Mouse (Mus musculus) kidney, embryonic 15.5 days (tissue): Measurements from ENCODE around the gene Chst10. TPM values are rescaled to one million over a fixed set of nuclear protein-coding genes. Genes with fewer than 3 reads are reported as not detected.

Experiments
- ATAC-seq: fragments of 200-750 bp; cut with Nextera tagmentation; replicated peaks from 2 replicates; pipeline ENCODE4 v1.8.0; 2017; ENCODE audit warnings: moderate TSS enrichment; ENCODE audit not compliant: low FRiP score
- H3K27ac ChIP-seq: fragments of 300-500 bp; sonication (generic); 2 replicates; pipeline ENCODE4 v1.5.1; 2015; ENCODE audit warnings: mild to moderate bottlenecking, inconsistent platforms
- H3K27me3 ChIP-seq: fragments of 300-500 bp; sonication (generic); 2 replicates; pipeline ENCODE4 v1.6.1; 2015; ENCODE audit warnings: inconsistent platforms
- H3K36me3 ChIP-seq: fragments of 300-500 bp; sonication (generic); 2 replicates; pipeline ENCODE4 v1.6.1; 2015; ENCODE audit warnings: inconsistent platforms
- H3K4me1 ChIP-seq: fragments of 300-500 bp; sonication (generic); 2 replicates; pipeline ENCODE4 v1.6.1; 2015; ENCODE audit warnings: inconsistent platforms
- H3K4me2 ChIP-seq: fragments of 300-500 bp; sonication (generic); 2 replicates; pipeline ENCODE4 v1.6.1; 2015; ENCODE audit warnings: moderate library complexity, mild to moderate bottlenecking, inconsistent platforms
- H3K4me3 ChIP-seq: fragments of 300-500 bp; sonication (generic); replicated peaks from 2 replicates; pipeline ENCODE4 v1.5.1; 2015; ENCODE audit warnings: mild to moderate bottlenecking, inconsistent platforms
- H3K9ac ChIP-seq: fragments of 300-500 bp; sonication (generic); 2 replicates; pipeline ENCODE4 v1.6.1; 2015; ENCODE audit warnings: mild to moderate bottlenecking, inconsistent platforms
- H3K9me3 ChIP-seq: fragments of 300-500 bp; sonication (generic); replicated peaks from 2 replicates; pipeline ENCODE4 v1.6.1; 2016; ENCODE audit warnings: inconsistent platforms
- WGBS: fragments of 180-500 bp; shearing (Covaris S2); methylation state at CpG from one replicate; pipeline ENCODE4 v1.1.7; 2015; ENCODE audit warnings: mixed read lengths; 5-methylcytosine and 5-hydroxymethylcytosine counted together
- polyA plus RNA-seq: library from polyadenylated mRNA; unstranded; fragments of >200 nt; fragmentation: Nextera tagmentation; extraction: Ambion mirVana; gene quantifications from 2 replicates; pipeline ENCODE4 v1.2.1, GENCODE M21; 2015

Gene Chst10
- polyA plus RNA-seq, 1 experiment from 2014 or later: 4.8 TPM

GRCm38 (mm10) chr1:38836477-38836872, 61.5 kb downstream of the Chst10 start, which contains the start of gene Lonrf2:
Gene Lonrf2 (minus strand): TSS chr1:38836711.
- peaks cover 4% of the 10 kb centered on the region; the same call in 1 of the 2 replicates for H3K36me3 ChIP-seq
- H3K27me3 ChIP-seq: peaks cover 41% of the 10 kb centered on the region
- H3K27ac ChIP-seq: 0 out of 2 replicates have a peak within 1 kb of the TSS, but pooled peaks have one; percentile 10
- peak within 1 kb of the TSS; percentile 61 for H3K9ac ChIP-seq
- ATAC-seq: peak; percentile 83
- under 1% methylated on average over 47 of the region's 47 CpGs for WGBS
- peak within 1 kb of the TSS; percentile 100 for H3K4me2 ChIP-seq
- peaks cover 11% of the 10 kb centered on the region for H3K4me1 ChIP-seq
- peak within 1 kb of the TSS; percentile 58 for H3K4me3 ChIP-seq
- H3K9me3 ChIP-seq: no peaks in the 10 kb centered on the region

- Histone ChIP-seq H3K27ac (0 out of 2 replicates have a peak overlapping the region, but pooled peaks have one; percentile 10), H3K4me2 (peak overlapping the region; percentile 100), H3K9me3 (no peaks in the 10 kb centered on the region), H3K36me3 (peaks cover 4% of the 10 kb centered on the region; the same call in 1 of the 2 replicates), H3K9ac (peak overlapping the region; percentile 61), H3K27me3 (peaks cover 41% of the 10 kb centered on the region), H3K4me3 (peak overlapping the region; percentile 58), H3K4me1 (peaks cover 11% of the 10 kb centered on the region)
- WGBS: 2% methylated on average over 103 of the region's 103 CpGs
- peak; percentile 86 for ATAC-seq
These were observed 62.1 kb downstream of the Chst10 start for GRCm38 (mm10) chr1:38835568-38836476.

GRCm38 (mm10) chr1:38834899-38835298, 63.1 kb downstream of the Chst10 start:
- Histone ChIP-seq H3K4me1 (peaks cover 11% of the 10 kb centered on the region), H3K9me3 (no peaks in the 10 kb centered on the region), H3K9ac (no peak overlapping the region), H3K36me3 (peaks cover 4% of the 10 kb centered on the region; the same call in 1 of the 2 replicates), H3K27me3 (peaks cover 41% of the 10 kb centered on the region), H3K4me2 (peak overlapping the region; percentile 100), H3K4me3 (no peak overlapping the region), H3K27ac (no peak overlapping the region)
- WGBS: 32% methylated on average over 3 of the region's 3 CpGs
- ATAC-seq: no peak

- no peaks in the 10 kb centered on the region for H3K4me1 ChIP-seq
- no peaks in the 10 kb centered on the region for H3K27me3 ChIP-seq
- no peak overlapping the region for H3K9ac ChIP-seq
- no peak overlapping the region for H3K27ac ChIP-seq
- 90% methylated on average over 2 of the region's 2 CpGs for WGBS
- no peaks in the 10 kb centered on the region for H3K36me3 ChIP-seq
- ATAC-seq: no peak
- H3K4me2 ChIP-seq: no peak overlapping the region
- no peak overlapping the region for H3K4me3 ChIP-seq
- H3K9me3 ChIP-seq: no peaks in the 10 kb centered on the region
These were observed 73.0 kb downstream of the Chst10 start for GRCm38 (mm10) chr1:38824926-38825325.

GRCm38 (mm10) chr1:38823851-38824250, 74.1 kb downstream of the Chst10 start:
- H3K4me2 ChIP-seq: no peak overlapping the region
- no peak overlapping the region for H3K9ac ChIP-seq
- H3K4me3 ChIP-seq: no peak overlapping the region
- no peak for ATAC-seq
- no peaks in the 10 kb centered on the region for H3K4me1 ChIP-seq
- WGBS: 58% methylated on average over 2 of the region's 2 CpGs
- H3K9me3 ChIP-seq: no peaks in the 10 kb centered on the region
- no peaks in the 10 kb centered on the region for H3K27me3 ChIP-seq
- no peak overlapping the region for H3K27ac ChIP-seq
- no peaks in the 10 kb centered on the region for H3K36me3 ChIP-seq

GRCm38 (mm10) chr1:38819691-38820090, 78.3 kb downstream of the Chst10 start:
- no peak for ATAC-seq
- H3K4me3 ChIP-seq: no peak overlapping the region
- no peaks in the 10 kb centered on the region for H3K4me1 ChIP-seq
- no peak overlapping the region for H3K9ac ChIP-seq
- no peaks in the 10 kb centered on the region for H3K9me3 ChIP-seq
- H3K36me3 ChIP-seq: no peaks in the 10 kb centered on the region
- no peaks in the 10 kb centered on the region for H3K27me3 ChIP-seq
- no peak overlapping the region for H3K4me2 ChIP-seq
- H3K27ac ChIP-seq: no peak overlapping the region

- H3K27me3 ChIP-seq: no peaks in the 10 kb centered on the region
- 83% methylated on average over 3 of the region's 3 CpGs for WGBS
- ATAC-seq: no peak
These were observed 80.3 kb downstream of the Chst10 start for GRCm38 (mm10) chr1:38817671-38818070.

GRCm38 (mm10) chr1:38817268-38817667, 80.7 kb downstream of the Chst10 start:
- ATAC-seq: no peak
- H3K4me1 ChIP-seq: no peaks in the 10 kb centered on the region
- H3K27ac ChIP-seq: no peak overlapping the region
- no peak overlapping the region for H3K4me3 ChIP-seq
- H3K9me3 ChIP-seq: no peaks in the 10 kb centered on the region
- WGBS: 77% methylated on average over 9 of the region's 9 CpGs
- H3K9ac ChIP-seq: no peak overlapping the region
- no peak overlapping the region for H3K4me2 ChIP-seq
- H3K27me3 ChIP-seq: no peaks in the 10 kb centered on the region
- H3K36me3 ChIP-seq: peaks cover 9% of the 10 kb centered on the region; the same call in 1 of the 2 replicates

More at GRCm38 (mm10) chr1:38817671-38818070, 80.3 kb downstream of the Chst10 start:
- Histone ChIP-seq H3K9ac (no peak overlapping the region), H3K4me1 (no peaks in the 10 kb centered on the region), H3K4me3 (no peak overlapping the region), H3K27ac (no peak overlapping the region), H3K9me3 (no peaks in the 10 kb centered on the region), H3K36me3 (peaks cover 7% of the 10 kb centered on the region; the same call in 1 of the 2 replicates), H3K4me2 (no peak overlapping the region)

- no peak overlapping the region for H3K4me3 ChIP-seq
- WGBS: 60% methylated on average over 4 of the region's 4 CpGs
- ATAC-seq: no peak
- no peak overlapping the region for H3K9ac ChIP-seq
- no peak overlapping the region for H3K4me2 ChIP-seq
- peaks cover 16% of the 10 kb centered on the region; the same call in 1 of the 2 replicates for H3K36me3 ChIP-seq
- no peaks in the 10 kb centered on the region for H3K9me3 ChIP-seq
- H3K27ac ChIP-seq: no peak overlapping the region
- H3K4me1 ChIP-seq: no peaks in the 10 kb centered on the region
- no peaks in the 10 kb centered on the region for H3K27me3 ChIP-seq
These were observed 81.7 kb downstream of the Chst10 start for GRCm38 (mm10) chr1:38816306-38816705.

Other genes starting within 250 kb of the Chst10 start
- 7.5 and 9.1 TPM in 2 replicates for gene Aff3, start 233.2 kb downstream of the Chst10 start, polyA plus RNA-seq
- gene Lonrf2, start 61.5 kb downstream of the Chst10 start, polyA plus RNA-seq: 1.3 and 1.7 TPM in 2 replicates
- gene Nms, start 41.0 kb upstream of the Chst10 start, polyA plus RNA-seq: not detected in 2 replicates
- 177 and 183 TPM in 2 replicates for gene Pdcl3, start 87.4 kb upstream of the Chst10 start, polyA plus RNA-seq